In the genomic region with DNA sequence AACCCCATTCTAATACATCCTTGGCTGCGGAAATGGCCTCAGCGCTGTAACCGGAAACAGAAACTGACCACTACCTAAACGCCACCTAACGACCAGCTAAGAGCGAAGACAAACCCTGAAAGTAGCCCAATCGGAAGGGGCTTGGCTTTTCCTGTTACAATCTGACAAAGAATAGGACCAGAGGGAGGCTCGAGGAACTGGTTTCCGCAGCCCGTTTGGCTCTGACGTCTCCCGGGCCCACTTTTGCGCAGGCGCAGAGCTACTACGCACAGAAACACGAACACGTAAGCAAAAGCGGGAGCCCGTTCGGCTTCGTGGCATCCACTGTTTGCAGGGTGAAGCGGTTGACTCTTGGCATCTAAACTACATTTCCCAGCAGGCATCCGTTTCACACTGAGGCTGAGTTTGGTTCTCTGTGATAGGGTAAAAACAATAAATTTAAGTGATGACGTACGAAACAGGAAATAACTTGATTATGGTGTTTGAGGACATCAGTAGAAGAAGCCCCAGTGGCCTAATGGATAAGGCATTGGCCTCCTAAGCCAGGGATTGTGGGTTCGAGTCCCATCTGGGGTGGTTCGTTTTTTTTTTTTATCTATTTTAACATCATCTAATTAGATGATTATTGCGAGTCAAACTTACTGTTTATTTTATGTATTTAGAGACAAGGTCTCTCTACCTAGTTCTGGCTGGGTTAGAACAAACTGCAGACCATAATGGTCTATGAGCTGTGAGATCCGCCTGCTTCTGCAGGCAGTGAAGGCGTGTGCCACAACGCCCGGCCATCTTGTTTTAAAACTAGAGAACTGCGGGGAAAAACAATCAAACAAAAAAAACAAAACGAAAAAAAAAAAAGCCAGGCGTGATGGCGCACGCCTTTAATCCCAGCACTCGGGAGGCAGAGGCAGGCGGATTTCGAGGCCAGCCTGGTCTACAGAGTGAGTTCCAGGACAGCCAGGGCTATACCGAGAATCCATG, we compare ENCODE assay signal across 8 mouse cellular contexts. TPM values are rescaled to one million over a fixed set of nuclear protein-coding genes. Genes with fewer than 3 reads are reported as not detected.
DNase-seq lines count a peak whose midpoint lies in the region; ATAC-seq lines count a peak whose summit lies in the region.

Fmc1 (plus strand) TSS at position 75 of the 978 bp plus-strand sequence.

- peak; percentile 92 for ATAC-seq in hindbrain, embryonic 16.5 days

- peak within 1 kb of the TSS; percentile 90 for H3K9ac ChIP-seq in hindbrain, embryonic 16.5 days (ENCODE audit: low read depth, low read length)

- peak within 1 kb of the TSS; percentile 78 for H3K4me3 ChIP-seq in hindbrain, embryonic 16.5 days (ENCODE audit: low read length)
- H3K4me3 ChIP-seq in macrophage (ENCODE audit: inconsistent target), result peak within 1 kb of the TSS; percentile 81

- H3K27ac ChIP-seq in hindbrain, embryonic 16.5 days (ENCODE audit: low read depth, low read length), result peak within 1 kb of the TSS; percentile 99
- peak within 1 kb of the TSS; percentile 96 for H3K27ac ChIP-seq in macrophage

- H3K79me2 ChIP-seq in macrophage (ENCODE audit: inconsistent target), result no peaks in the 10 kb centered on the region

- no peaks in the 10 kb centered on the region for H3K9me3 ChIP-seq in hindbrain, embryonic 16.5 days (ENCODE audit: control insufficient read depth, low read length)

- no peaks in the 10 kb centered on the region for H3K27me3 ChIP-seq in hindbrain, embryonic 16.5 days (replicated peaks; ENCODE audit: control insufficient read depth, insufficient read depth, low read length)

- no peaks in the 10 kb centered on the region for H3K36me3 ChIP-seq in hindbrain, embryonic 16.5 days (ENCODE audit: control insufficient read depth, insufficient read depth, low read length)
- no peaks in the 10 kb centered on the region for H3K36me3 ChIP-seq in macrophage (ENCODE audit: inconsistent target)

- H3K4me1 ChIP-seq in hindbrain, embryonic 16.5 days (ENCODE audit: control insufficient read depth, insufficient read depth, low read depth, low read length), result peaks cover 12% of the 10 kb centered on the region

- H3K4me2 ChIP-seq in hindbrain, embryonic 16.5 days (ENCODE audit: low read length), result peak within 1 kb of the TSS; percentile 84

- DNase-seq in WW6 (ENCODE audit: low read depth, low spot score), result peak; percentile 98
- DNase-seq in cerebellum, postnatal 4 days (ENCODE audit: low spot score in 2 of 2), result peak; percentile 93 to 95
- DNase-seq in gastrocnemius, adult 18-20 months (ENCODE audit: low spot score), result peak; percentile 98
- peak; percentile 97 to 99 for DNase-seq in left cerebral cortex, adult 18-20 months (ENCODE audit: low spot score in 2 of 2)
- peak; percentile 99 for DNase-seq in right cerebral cortex, adult 18-20 months
- peak; percentile 86 for DNase-seq in urinary bladder, postnatal 10 days (ENCODE audit: low spot score)

- 6% methylated on average over 41 of the region's 41 CpGs for WGBS in hindbrain, embryonic 16.5 days
- 3% methylated on average over 41 of the region's 41 CpGs for WGBS in macrophage (ENCODE audit: missing documents)

RNA-seq across cellular contexts. Expression of gene Fmc1, which starts in this region (rescaled TPM):
- 100 to 1,000 TPM; 144 to 163 TPM for total RNA-seq in gastrocnemius, adult 18-20 months (2021)
- 183 and 225 TPM in 2 replicates for polyA plus RNA-seq in hindbrain, embryonic 16.5 days (2015; fragmentation: Nextera tagmentation; extraction: Ambion mirVana)
- total RNA-seq in left cerebral cortex, adult 18-20 months (2021), result 10 to 100 TPM; 55.8 to 57.9 TPM
- total RNA-seq in macrophage (2018; cell fraction: chromatin; rRNA removed), result 1 to 10 TPM in 5 of 26 experiments, not detected in 21; 2.4 to 3.5 (median 3.3) TPM
- total RNA-seq in macrophage (2018; cell fraction: cytosol; rRNA removed), result 10 to 100 TPM in 10 of 26 experiments, 1 to 10 TPM in 16; 5.2 to 15.2 (median 8.9) TPM
- total RNA-seq in macrophage (2018; cell fraction: nucleus; rRNA removed), result 1 to 10 TPM in 9 of 26 experiments, not detected in 17; 1.8 to 5.5 (median 3.1) TPM
- polyA plus RNA-seq in macrophage (2018), result 2.8 to 13.1 TPM (median 8.6 TPM) in 3 replicates

Comparison
In these comparisons a context has a peak if more than half of its experiments do, and no peak if none do; other contexts are left out.
1. Peak in every context shown above with its lines: DNase-seq, ATAC-seq, H3K4me3 ChIP-seq and H3K27ac ChIP-seq.
2. RNA of gene Fmc1 (polyA plus RNA-seq): 183 to 225 TPM in hindbrain, embryonic 16.5 days; 2.8 to 13.1 TPM in macrophage; every median in the first group is over 10 times any median in the second.